Mouse (Mus musculus): Measurements from ENCODE around the gene Pcgf1. TPM values are rescaled to one million over a fixed set of nuclear protein-coding genes. Genes with fewer than 3 reads are reported as not detected.

The Pcgf1 gene
- 1 to 10 TPM; 7.4 to 9.6 TPM for total RNA-seq (2021)
- long read RNA-seq, experiment 1, partial matches to known transcripts, result 3 of 7 reads
- long read RNA-seq, experiment 1, other reads (novel, unspliced or antisense), result 1 of 7 reads
- long read RNA-seq, experiment 2, partial matches to known transcripts, result 2 of 4 reads
- long read RNA-seq, experiment 2, other reads (novel, unspliced or antisense), result 1 of 4 reads

DNA sequence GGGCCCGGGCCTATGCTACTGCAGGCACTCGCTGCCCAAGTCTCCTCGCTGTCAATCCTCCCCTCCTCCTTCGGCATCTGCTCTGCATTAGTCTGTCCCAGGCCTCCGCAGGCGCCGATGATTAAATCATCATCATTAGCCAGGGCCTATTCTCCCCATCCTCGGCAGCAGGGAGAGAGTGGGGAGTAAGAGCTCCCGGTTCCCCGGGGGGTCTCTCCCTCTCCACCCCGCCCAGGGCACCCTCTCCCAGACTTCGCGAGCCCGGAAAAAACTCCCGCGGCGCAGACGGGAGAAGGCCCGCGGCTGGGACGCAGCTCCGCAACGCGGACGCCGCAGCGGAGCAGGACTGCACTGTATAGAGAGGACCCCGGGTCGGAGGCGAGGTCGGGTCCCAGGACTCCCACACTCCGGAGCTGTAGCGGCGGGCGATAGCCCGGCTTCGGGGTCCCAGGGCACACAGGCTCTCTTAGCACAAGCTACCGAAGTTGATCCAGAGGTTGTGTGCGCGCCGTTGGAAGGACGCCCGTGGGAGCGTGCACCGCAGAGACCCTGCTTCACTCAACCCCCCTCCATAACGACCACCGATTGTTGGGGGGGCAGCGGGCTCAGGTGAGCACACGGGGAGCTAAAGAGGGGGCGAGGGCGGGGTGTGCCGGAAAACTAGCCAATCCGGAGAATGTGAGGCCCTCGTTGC lies at the start of gene Pcgf1:
Gene Pcgf1, plus strand, starts transcription at position 240 of the 694 bp plus-strand sequence.
- DNase-seq, result peak; percentile 40 to 64

DNA sequence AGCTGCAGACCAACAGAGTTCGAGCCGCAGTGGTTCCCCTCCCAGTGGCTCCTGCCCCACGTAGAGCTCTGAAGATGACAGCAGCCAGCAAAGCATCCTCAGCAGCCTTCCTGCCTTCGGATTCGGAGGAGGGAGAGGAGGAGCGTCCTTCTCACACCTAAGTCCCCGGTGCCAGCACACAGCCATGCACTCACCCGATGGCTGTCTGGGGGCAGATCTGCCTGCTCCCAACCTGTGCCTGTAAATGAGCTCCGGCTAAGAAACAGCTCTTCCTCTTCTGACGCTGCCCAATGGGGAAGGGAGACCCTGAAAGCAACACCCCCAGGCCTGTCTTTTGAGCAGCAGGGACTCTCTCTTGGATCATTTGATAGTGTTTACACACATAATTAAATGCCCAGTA lies 47.9 kb upstream of the Pcgf1 start:
- no peak for DNase-seq

GRCm38 (mm10) chr6:83031111-83031510 lies 46.6 kb upstream of the Pcgf1 start:
- DNase-seq, result no peak

DNA sequence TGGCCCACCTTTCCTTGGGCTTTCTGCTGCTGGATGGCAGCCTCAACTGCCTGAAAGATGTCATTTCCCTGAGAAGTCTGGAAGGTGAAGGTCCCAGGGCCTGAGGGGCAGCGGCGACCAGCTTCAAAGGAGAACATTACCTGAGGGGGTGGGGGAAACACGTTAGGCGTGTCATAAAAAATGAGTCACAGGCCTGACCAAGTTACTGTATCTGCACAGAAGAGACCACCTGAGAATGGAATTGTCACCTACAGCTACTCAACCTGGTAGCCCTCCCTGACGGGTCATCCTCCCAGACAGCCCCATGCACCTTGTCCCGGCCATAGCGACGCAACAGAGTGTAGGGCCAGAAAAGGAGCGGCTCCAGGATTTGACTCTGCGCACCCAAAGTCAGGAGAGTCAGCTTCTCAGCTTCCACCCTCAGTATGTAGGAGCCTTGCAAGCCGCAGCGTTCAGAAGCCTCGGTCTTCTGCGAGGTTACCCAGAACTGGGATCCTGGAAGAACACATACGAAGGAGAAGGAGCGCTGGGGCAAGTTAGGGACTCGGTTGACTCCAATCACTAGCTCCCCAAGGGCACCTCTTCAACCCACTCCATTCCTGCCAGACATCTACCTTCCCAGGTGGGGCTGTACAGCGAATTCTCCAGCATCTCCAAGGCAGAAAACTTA lies 45.6 kb upstream of the Pcgf1 start:
- DNase-seq, result no peak

- DNase-seq, result peak in 1 of 2 experiments; percentile 34
These were observed 44.9 kb upstream of the Pcgf1 start for GRCm38 (mm10) chr6:83032769-83033191.

GRCm38 (mm10) chr6:83033249-83034185 lies 44.2 kb upstream of the Pcgf1 start, which contains the start of the genes Dok1 and Loxl3:
Gene Dok1 (minus strand): TSS chr6:83033471.
Gene Loxl3 (plus strand): TSS chr6:83034173.
- peak; percentile 81 to 86 for DNase-seq

- peak in 1 of 2 experiments; percentile 32 for DNase-seq
These were observed 43.1 kb upstream of the Pcgf1 start for GRCm38 (mm10) chr6:83034463-83035055.

GRCm38 (mm10) chr6:83037188-83037587 lies 40.5 kb upstream of the Pcgf1 start:
- DNase-seq, result no peak

DNA sequence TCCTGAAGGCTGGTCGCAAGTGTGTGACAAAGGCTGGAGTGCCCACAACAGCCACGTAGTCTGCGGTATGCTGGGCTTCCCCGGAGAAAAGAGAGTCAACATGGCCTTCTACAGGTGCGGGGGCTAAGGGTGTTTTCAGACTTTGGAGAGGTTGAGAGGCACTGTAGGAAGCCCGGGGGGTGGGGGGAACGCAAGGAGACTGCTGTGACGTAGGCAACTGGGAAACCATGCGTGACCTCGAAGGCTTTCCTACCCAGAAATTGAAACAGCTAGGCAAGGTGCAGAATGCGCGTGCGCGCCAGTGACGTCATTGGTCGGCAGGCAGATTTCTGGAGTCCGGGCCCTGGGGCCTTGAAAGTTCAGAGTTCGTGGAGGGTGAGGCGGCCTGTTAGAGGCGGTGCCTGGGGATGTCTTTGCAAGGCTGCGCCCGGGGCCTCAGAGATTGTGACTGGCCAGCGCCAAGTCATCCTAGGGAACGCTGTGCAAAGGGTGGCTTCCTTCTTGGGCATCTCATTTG lies 39.1 kb upstream of the Pcgf1 start:
- peak; percentile 93 to 98 for DNase-seq

- no peak for DNase-seq
These were observed 37.1 kb upstream of the Pcgf1 start for GRCm38 (mm10) chr6:83040601-83041000.

DNA sequence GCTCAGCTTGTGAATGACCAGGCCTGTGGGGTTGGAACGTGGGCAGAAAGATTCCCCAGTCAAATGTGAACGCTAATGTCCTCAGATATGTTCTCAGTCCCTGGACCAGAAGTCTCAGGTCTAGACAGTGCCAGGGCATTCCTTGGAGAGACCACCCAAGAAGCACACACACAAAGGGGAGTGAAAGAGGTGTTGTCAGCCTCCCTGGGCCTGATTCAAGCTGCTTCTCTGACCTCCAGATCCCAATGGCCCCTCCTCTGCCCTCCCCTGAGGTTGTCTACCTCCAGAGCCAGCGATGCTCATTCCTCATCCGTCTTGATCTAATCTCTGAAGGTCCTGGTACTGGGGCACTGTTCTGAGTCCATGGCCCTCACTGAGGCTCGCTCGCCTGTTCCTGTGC lies 34.1 kb upstream of the Pcgf1 start:
- DNase-seq, result no peak

GRCm38 (mm10) chr6:83043993-83044392 lies 33.7 kb upstream of the Pcgf1 start:
- DNase-seq, result no peak

DNA sequence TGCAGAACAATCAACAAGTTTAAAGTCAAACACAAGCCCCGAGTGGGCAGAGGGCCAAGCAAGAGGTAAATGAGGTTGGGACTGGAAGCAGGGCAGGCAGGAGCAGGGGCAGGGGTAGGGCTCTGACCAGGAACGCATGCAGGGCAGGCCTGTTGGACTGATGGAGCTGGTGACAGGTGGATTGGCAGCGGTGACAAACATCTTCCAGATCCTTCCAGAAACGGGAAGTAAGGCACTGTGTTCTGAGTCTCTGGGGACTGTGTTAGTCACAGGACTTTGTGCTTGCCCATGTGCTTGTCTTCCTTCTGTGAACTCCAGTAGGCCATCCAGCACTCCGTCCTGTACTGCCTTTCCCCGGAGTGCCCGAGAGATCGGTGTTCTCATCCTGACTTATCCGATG lies 32.9 kb upstream of the Pcgf1 start:
- peak; percentile 59 to 77 for DNase-seq

DNA sequence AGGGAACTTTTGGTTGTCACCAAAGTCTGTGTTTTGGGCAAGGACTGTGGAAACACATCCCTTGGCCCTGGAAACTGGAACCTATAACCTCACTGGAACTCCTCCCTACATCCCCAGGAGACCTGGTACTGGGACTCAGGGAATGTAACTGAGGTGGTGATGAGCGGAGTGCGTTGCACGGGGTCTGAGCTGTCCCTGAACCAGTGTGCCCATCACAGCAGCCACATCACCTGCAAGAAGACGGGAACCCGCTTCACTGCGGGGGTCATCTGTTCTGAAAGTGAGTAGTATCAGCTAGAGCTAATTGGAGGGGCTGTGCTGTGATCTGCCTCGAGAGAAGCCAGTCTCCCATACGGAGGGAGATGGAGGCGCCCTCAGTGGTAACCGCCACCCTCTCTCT lies 28.3 kb upstream of the Pcgf1 start:
- DNase-seq, result no peak

DNA sequence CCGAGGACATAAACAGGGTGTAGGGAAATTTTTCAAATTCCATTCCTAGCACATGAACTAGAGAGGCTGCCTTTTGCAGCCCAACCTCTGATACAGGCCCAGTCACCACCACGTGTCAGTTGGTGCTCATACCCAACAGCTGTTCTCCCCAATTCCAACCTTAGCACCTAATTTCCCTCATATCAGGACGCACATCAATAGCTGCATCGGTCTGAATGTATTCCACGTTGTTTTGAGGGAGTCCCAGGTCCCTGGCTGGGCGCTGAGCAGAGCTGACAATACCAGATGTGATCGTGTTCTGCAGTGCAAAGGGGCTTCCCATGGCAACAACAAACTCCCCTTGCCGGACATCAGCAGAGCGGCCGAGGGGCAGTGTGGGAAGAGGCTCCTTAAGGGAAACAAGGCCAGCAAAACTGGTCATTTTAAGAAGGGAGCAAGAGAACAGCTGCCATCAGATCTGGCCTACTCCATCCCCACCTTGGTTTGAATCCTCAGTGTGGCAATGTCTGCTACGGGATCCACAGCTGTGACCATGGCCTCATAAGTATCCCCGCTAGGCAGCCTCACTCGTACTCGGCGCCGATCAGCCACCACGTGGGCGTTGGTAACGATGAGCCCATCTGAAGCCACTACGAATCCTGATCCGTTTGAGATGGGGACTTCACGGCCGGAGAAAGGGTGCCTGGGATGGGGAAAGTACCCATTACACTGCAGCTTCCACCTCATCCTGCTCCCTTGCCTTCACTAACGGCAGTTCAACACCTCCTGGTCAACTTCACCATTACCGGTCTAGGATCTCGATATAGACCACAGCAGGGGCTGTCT lies 24.3 kb upstream of the Pcgf1 start:
- DNase-seq, result no peak

DNA sequence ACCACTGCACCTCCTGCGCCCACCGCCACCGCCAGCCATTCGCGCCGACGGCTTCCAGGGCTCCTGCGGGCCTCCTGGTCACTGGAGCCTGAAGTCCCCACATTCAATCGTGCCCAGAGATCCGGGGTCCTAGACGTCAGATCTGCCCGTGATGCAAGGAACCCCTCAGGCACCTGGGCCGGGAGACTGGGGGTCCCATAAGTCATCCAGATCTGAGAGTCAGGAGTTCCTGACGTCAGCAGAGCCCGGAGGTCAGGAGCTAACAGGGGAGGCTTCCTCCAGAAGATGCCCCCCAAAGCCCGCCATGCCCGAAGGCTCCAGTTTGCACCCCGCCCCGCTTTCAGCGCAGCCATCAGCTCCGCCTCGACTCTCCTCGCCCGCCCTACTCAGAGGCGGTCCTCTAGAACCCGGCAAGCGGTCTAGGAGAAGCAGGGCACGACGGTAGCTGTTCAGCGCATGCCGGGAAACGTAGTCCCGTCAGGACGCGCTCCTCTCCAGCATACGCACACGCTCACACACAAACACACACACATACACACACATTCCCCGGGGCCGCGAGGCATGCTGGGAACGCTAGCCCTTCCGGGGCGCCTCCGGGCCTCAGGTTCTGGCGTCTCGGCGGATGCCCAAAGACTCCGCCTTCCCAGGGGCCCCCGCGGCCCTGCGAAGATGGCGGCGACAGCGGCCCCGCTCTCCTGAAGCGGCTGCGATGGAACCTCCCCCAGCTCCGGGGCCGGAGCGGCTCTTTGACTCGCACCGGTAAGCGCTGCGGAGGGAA lies 23.4 kb upstream of the Pcgf1 start, which contains the start of gene Aup1:
Gene Aup1, plus strand, starts transcription at position 448 of the 778 bp plus-strand sequence.
- peak; percentile 98 to 99 for DNase-seq

DNA sequence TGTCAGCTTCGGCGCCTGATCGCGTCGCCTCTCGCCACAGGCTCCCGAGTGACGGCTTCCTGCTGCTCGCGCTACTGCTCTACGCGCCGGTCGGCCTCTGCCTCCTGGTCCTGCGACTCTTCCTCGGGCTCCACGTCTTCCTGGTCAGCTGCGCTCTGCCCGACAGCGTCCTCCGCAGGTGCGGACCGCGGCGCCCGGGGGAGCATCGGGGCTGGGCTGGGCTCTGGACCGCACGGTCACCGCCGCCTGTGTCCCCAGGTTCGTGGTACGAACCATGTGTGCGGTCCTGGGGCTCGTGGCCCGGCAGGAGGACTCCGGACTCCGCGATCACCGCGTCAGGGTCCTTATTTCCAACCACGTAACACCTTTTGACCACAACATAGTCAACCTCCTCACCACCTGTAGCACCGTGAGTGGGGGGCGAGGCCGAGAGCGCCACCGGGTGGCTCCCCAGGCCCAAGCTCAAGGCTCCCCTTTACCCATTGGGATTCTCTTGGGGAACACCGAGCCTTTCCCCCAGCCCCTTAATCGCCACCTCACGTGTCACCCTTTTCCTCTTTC lies 22.7 kb upstream of the Pcgf1 start, which contains the start of gene Htra2:
Gene Htra2, minus strand, starts transcription at position 403 of the 561 bp plus-strand sequence.
- DNase-seq, result no peak

- no peak for DNase-seq
These were observed 19.9 kb upstream of the Pcgf1 start, which contains the start of gene Dqx1 for GRCm38 (mm10) chr6:83057790-83058189. Gene Dqx1 (plus strand): TSS chr6:83057844.

GRCm38 (mm10) chr6:83058725-83059124 lies 18.9 kb upstream of the Pcgf1 start:
- no peak for DNase-seq

All from heart, adult 18-20 months (tissue).